Mouse (Mus musculus) layer of hippocampus, postnatal 14 days (tissue): ENCODE measurements around the gene Chd9. TPM values are rescaled to one million over a fixed set of nuclear protein-coding genes. Genes with fewer than 3 reads are reported as not detected.

Experiments used
- DNase-seq, 2 experiments: peaks; one replicate each; pipeline ENCODE4 v3.0.0; 2021 to 2022; ENCODE audit warnings: low spot score in 2 of 2, mixed read lengths in 1 of 2
- total RNA-seq, 2 experiments: library from RNA; stranded (reverse); gene quantifications; 2 replicates each; pipeline ENCODE4 v1.2.3; 2021

The Chd9 gene
- total RNA-seq, 2 experiments from 2014 or later = 233 to 237 TPM

GRCm38 (mm10) chr8:90837440-90837839, 9.3 kb downstream of the Chd9 start:
- DNase-seq = no peak

GRCm38 (mm10) chr8:90839725-90840714, 11.9 kb downstream of the Chd9 start:
- DNase-seq = no peak

- DNase-seq = no peak
Observed at GRCm38 (mm10) chr8:90841321-90841720, 13.2 kb downstream of the Chd9 start.

GRCm38 (mm10) chr8:90843127-90843526, 15.0 kb downstream of the Chd9 start:
- DNase-seq = no peak

- DNase-seq = no peak
Observed at GRCm38 (mm10) chr8:90844179-90844967, 16.2 kb downstream of the Chd9 start.

GRCm38 (mm10) chr8:90847980-90848379, 19.8 kb downstream of the Chd9 start:
- DNase-seq = no peak

GRCm38 (mm10) chr8:90849462-90850050, 21.4 kb downstream of the Chd9 start:
- no peak for DNase-seq

- DNase-seq = no peak
Observed at GRCm38 (mm10) chr8:90851544-90851943, 23.4 kb downstream of the Chd9 start.

GRCm38 (mm10) chr8:90853971-90854670, 26.0 kb downstream of the Chd9 start:
- DNase-seq = no peak

GRCm38 (mm10) chr8:90854671-90855161, 26.6 kb downstream of the Chd9 start:
- DNase-seq = no peak

GRCm38 (mm10) chr8:90856171-90856570, 28.0 kb downstream of the Chd9 start:
- DNase-seq = no peak

- DNase-seq = no peak
Observed at GRCm38 (mm10) chr8:90856952-90857351, 28.8 kb downstream of the Chd9 start.

- no peak for DNase-seq
Observed at GRCm38 (mm10) chr8:90858071-90858470, 29.9 kb downstream of the Chd9 start.

GRCm38 (mm10) chr8:90861266-90861944, 33.3 kb downstream of the Chd9 start:
- peak; percentile 65 to 82 for DNase-seq

- DNase-seq = peak in 1 of 2 experiments; percentile 70
Observed at GRCm38 (mm10) chr8:90862038-90862437, 33.9 kb downstream of the Chd9 start.

GRCm38 (mm10) chr8:90867061-90867460, 38.9 kb downstream of the Chd9 start:
- DNase-seq = no peak

GRCm38 (mm10) chr8:90867911-90868310, 39.8 kb downstream of the Chd9 start:
- no peak for DNase-seq

GRCm38 (mm10) chr8:90868334-90868733, 40.2 kb downstream of the Chd9 start:
- no peak for DNase-seq

- peak; percentile 70 to 85 for DNase-seq
Observed at GRCm38 (mm10) chr8:90869071-90869919, 41.1 kb downstream of the Chd9 start.
